Mouse (Mus musculus) c-Kit-positive CD71-negative TER-119-negative erythroid progenitor cells, embryonic 14.5 days (primary cell): ENCODE data around the gene Clec12a.
"Not testable (repeated sequence)": the region's sequence is repeated elsewhere in the genome, so short reads cannot be mapped to it uniquely, and the experiment has no call there.

ENCODE experiments used
- DNase-seq: peaks from one replicate; pipeline ENCODE4 v3.0.0-alpha.2; 2013; ENCODE audit warnings: low read depth

Clec12a gene

GRCm38 (mm10) chr6:129342391-129342790 is at the start of gene Clec12a:
Gene Clec12a (plus strand): TSS chr6:129342691.
- DNase-seq = not testable (repeated sequence)

- no peak for DNase-seq
Observed at GRCm38 (mm10) chr6:129304180-129304579, 38.3 kb upstream of the Clec12a start.

- DNase-seq = no peak
Observed at GRCm38 (mm10) chr6:129312499-129312898, 30.0 kb upstream of the Clec12a start.

GRCm38 (mm10) chr6:129314655-129315168 is 27.8 kb upstream of the Clec12a start:
- no peak for DNase-seq

DNA sequence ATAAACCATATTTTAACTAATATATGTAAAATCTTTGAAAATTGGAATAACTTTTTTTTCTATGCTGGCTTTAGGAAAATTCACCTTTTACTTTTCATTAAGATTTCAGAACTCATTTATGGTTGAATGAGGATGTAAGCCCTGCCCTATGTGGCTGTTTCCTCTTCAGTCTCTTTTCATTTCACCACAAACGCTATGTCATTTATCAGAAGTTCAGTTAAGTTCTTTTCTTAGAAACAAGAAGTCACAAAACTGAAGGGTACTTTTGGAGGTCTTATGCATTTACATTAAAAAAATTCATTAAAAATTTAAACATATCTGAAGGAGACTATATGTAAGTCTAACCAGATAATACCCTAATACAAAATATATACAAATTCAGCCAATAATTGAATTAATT is 26.8 kb upstream of the Clec12a start:
- no peak for DNase-seq

- no peak for DNase-seq
Observed at GRCm38 (mm10) chr6:129316463-129316862, 26.0 kb upstream of the Clec12a start.

- DNase-seq = no peak
Observed at GRCm38 (mm10) chr6:129318395-129318794, 24.1 kb upstream of the Clec12a start.

- no peak for DNase-seq
Observed at GRCm38 (mm10) chr6:129319331-129319730, 23.2 kb upstream of the Clec12a start.

DNA sequence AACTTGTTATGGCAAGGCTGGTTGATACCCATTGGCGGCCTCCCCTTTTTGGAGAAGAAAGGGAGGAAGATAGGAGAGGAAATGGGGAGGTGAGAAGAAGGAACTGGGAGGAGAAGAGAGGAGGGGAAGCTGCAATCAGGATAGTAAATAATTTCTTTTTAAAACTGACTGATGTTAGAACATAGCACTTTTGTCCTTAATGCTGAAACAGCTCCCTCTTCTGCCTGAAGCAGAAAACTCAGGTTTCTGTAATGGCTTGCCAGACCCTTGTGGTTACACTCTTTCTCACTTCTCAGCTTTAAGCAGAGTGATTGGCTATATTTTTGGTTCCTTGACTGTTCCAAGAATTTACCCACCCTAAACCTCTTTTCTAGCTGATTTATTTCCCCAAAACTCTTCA is 16.5 kb upstream of the Clec12a start:
- no peak for DNase-seq

GRCm38 (mm10) chr6:129326568-129327150 is 15.8 kb upstream of the Clec12a start:
- DNase-seq = no peak

GRCm38 (mm10) chr6:129331610-129332009 is 10.9 kb upstream of the Clec12a start, which contains the start of gene 4922502D21Rik:
Gene 4922502D21Rik (minus strand): TSS chr6:129331796.
- no peak for DNase-seq

DNA sequence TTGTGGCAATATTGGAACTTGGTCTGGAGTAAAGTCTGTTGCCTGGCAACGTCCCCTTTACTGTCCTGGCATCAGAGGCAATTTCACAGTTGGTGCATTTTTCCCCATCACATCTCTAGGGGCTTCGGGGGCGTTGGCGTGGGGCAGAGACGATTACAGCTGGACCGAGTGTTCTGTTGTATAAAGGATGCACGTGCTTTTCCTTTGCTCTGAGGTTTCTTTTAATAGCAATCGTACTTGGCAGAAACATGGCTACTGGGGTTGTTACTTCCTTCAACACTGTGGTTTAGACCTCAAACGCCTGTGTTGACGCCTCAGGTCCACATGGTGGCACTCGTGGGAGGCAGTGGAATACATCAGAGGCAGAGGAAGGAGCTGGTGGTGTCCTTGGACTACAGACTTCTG is 8.8 kb upstream of the Clec12a start:
- DNase-seq = peak; percentile 73

DNA sequence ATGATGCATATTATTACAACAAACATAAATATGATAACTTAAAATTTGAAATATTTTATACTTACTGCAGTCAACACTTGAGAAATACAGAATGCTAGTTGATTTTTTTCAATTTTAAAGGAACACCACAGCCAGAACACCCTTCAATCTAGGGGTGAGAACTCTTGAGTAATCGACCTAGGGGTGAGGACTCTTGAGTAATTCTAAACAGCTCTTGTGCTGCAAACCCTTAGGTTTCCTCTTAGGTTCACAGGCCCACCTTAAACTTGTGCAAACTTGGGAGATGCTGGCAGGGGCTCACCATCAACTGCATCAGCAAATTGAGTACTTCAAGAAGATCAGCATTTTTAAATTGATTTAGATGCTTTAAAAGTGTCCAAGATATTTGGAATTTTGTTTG is 4.7 kb upstream of the Clec12a start:
- DNase-seq = no peak

- DNase-seq = no peak
Observed at GRCm38 (mm10) chr6:129344408-129344807, 1.9 kb downstream of the Clec12a start.

DNA sequence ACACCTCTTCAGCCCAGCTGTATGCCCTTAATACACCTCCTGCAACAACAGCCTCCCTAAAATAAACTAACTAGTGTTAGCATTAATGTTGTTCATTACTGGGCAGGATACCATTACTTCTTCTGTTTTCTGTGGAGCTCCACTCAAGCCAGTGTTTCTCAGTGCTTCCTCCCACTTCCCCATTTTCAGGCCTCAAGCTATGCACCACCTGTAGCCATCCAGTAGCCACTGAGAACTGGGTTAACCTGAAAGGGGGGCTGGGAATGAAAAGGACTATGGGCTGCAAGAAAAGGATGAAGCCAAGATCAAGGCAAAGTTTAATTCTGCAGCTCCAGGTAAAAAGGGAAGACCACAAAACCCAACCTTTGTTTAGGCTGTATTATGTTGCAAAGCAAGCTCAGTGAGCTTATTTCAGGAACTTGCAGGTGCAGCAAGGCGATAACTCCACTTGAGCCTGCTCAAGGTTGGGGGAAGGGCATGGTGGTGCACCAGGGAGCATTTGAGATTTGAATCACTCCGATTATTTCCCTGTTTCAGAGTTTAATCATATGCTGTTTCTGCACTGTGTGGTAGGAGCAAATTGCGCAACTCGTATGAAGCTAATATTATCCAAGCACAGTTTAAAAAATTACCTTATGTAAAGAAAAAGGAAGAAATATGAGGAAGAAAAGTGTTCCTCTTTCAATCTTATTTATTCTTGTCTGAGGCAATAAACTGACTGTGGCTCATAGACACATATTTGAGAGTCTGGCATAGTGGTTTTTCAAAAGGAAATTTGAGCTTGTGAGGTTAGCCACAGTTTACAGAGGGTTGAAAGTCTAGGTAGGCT is 7.2 kb downstream of the Clec12a start:
- DNase-seq = no peak

GRCm38 (mm10) chr6:129351091-129351490 is 8.6 kb downstream of the Clec12a start:
- DNase-seq = no peak

- no peak for DNase-seq
Observed at GRCm38 (mm10) chr6:129355774-129356173, 13.3 kb downstream of the Clec12a start.

GRCm38 (mm10) chr6:129356430-129356829 is 13.9 kb downstream of the Clec12a start:
- DNase-seq = no peak

DNA sequence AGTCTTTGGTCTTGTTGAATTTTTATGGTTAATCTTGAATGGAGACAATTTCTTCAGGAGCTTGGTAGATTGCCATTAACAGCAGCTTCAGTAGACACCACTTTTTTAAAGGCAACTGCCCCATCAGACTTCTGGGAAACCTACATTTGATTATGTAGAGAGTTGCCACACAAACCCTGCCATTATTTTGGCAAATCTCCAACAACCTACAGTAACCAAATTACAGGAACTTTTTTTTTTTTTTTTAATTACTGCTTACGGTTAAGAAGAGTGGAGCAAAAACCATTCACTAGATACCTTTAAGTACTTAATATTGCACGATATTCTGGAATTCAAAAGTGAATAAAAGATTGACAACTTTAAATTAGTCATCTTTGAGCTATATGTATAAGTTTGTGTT is 17.0 kb downstream of the Clec12a start:
- no peak for DNase-seq

DNA sequence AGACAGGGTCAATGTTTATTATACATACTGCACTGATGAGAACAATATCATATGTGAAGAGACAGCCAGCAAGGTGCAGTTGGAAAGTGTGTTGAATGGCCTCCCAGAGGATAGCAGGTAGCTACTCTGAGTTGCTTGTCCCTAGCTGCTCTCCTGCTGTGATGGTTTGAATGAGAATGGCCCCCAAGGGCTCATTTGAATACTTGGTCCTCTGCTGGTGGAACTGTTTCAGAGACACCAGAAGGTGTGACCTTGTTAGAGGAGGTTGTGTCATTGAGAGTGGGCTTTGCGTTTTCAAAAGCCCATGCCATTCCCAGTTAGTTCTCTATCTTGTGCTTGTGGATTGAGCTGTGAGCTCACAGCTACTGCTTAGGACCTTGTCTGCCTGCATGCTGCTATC is 21.5 kb downstream of the Clec12a start:
- DNase-seq = no peak

- DNase-seq = no peak
Observed at GRCm38 (mm10) chr6:129365959-129366359, 23.5 kb downstream of the Clec12a start.

GRCm38 (mm10) chr6:129369374-129370132 is 27.1 kb downstream of the Clec12a start:
- no peak for DNase-seq
